Mouse (Mus musculus): ENCODE results near the gene Aimp1. TPM values are rescaled to one million over a fixed set of nuclear protein-coding genes. Genes with fewer than 3 reads are reported as not detected.

Aimp1 gene
- 10 to 100 TPM; 46.3 to 63.1 TPM for polyA plus RNA-seq (2017; shearing (Covaris generic))

DNA sequence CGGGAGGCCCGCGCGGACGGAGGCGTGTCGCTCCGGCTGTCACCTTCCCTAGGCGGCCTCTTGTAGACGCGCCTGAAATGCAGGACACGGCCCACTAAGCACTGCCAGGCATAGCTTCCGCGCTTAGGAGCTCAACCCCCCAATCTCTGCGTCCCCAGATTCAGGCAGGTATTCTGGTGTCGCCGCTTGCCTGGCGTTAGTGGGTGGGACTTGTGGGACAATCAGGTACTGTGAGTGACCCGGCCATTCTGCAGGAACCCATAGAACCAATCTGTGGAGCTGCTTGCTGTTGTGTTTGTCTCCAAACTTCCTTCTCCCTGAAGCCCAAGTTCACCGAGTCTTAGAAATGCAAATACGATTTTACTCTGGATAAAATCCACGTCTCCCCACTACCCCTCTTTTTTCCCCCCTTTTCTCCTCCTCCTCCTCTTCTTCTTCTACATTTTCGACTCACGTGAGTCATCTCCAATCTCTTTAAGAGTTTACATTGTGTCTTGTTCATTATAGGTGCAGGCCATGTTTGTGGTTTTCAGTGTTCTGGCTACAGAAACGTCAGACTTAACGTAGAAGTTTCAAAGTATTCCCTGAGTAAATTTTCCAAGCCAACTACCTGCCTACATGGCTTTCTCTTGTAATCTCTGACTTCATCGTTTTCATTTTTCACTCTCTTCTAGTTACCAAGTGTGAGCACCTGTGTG, at the start of gene Aimp1:
Aimp1 (minus strand) TSS at position 140 of the 698 bp plus-strand sequence.

DNA sequence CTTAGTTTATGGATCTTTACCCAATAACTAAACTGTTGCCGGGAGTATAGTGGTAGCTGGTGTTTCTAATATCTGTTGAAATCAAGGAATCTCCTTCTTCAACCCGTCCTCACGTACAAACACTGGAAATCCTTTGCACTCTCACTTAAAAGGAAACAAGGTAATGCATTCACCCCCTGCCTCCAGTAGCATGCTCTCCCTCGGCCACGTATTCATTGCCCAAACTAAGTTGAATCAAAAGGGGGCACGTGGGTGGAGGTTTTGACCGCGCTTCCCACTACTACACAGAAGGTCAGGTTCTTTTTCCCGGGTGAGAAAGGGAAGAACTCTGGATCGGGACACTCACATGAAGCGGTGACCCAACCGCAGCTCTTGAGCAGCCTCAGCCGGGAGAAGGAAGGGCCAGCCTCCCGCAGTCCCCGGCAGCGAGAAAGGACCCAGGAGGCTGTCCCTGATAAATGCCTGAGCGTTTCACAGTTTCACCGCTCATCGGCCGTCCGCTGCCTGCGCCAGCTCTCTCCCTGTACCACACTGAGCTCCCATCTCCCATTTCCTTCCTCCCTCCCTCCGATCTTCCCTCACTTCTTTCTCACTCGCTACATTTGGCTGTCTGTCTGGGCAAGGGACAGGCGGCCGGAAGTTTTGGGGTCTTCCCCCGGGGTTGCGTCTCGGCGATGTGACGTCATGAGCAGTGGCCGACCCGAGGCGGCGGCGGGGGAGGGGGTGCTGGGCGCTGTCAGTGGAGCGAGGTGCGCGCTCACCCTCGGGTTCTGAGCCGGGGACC, 531 bp downstream of the Aimp1 start, which contains the start of gene Tbck:
Tbck (plus strand) TSS at position 698 of the 784 bp plus-strand sequence.

DNA sequence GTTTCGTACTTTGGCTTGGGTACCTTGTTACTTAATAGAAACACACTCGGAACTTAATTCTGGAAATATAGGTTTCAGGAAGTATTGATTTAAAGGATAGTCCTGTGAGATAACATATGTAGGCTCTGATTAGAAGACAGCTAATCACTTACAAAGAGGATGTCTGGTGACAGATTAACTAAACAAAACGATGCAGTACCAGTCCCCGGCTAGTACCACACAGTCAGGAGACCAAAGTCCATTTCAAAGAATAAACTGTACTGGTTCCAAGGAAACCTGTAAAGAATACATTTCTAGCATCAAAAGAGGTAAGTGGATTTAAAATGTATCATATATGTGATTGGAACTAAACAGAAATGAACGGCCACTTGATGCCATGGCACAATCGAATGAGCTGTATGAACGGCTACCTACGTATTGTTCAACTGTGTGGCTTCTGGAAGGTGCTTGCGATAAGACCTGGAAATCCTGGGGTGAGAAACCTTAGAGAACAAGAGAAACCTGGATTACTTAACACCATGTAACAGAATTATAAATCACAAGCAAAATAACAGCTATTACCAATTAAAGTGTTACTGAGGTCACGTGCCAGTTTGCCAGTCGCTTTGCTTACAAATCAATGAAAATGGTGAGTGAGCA, 54.5 kb downstream of the Aimp1 start, which contains the start of gene Gimd1:
Gimd1 (plus strand) TSS at position 220 of the 639 bp plus-strand sequence.

Other genes with a start within 250 kb of the Aimp1 start
- gene Gimd1, start 54.5 kb downstream of the Aimp1 start, polyA plus RNA-seq (2017; shearing (Covaris generic)) = 1 to 10 TPM in 1 of 2 experiments, under 1 TPM in 1; 0.34 to 1.1 TPM
- 10 to 100 TPM; 11.2 to 14.2 TPM for gene Tbck, start 226 bp downstream of the Aimp1 start, polyA plus RNA-seq (2017; shearing (Covaris generic))